Mouse (Mus musculus) C2C12 (cell line): ENCODE measurements around the gene Tectb.

Experiments used
- CEBPB ChIP-seq: IDR thresholded peaks from one replicate; pipeline ENCODE4 v1.6.1; 2011; ENCODE audit warnings: low read depth, mild to moderate bottlenecking, control low read depth, moderate library complexity
- CTCF ChIP-seq: IDR thresholded peaks from one replicate; pipeline ENCODE4 v1.5.1; 2011; ENCODE audit not compliant: control insufficient read depth, insufficient read depth, insufficient read length
- MAX ChIP-seq: IDR thresholded peaks from one replicate; pipeline ENCODE4 v1.6.1; 2011; ENCODE audit warnings: mild to moderate bottlenecking, control low read depth
- MYOD1 ChIP-seq: IDR thresholded peaks from one replicate; pipeline ENCODE4 v1.6.1; 2011; ENCODE audit warnings: low read depth; ENCODE audit not compliant: control insufficient read depth, insufficient read length
- USF1 ChIP-seq: IDR thresholded peaks from one replicate; pipeline ENCODE4 v1.6.1; 2011; ENCODE audit warnings: low read depth, mild to moderate bottlenecking, control low read depth, moderate library complexity

- TF ChIP-seq CTCF = no peak
- TF ChIP-seq MAX = no peak
- TF ChIP-seq USF1 = no peak
- no peak for TF ChIP-seq MYOD1
- no peak for TF ChIP-seq CEBPB
Measured at GRCm38 (mm10) chr19:55208654-55209053, 28.1 kb downstream of the Tectb start.
